Mouse (Mus musculus): ENCODE measurements around the gene Gm12355. TPM values are rescaled to one million over a fixed set of nuclear protein-coding genes. Genes with fewer than 3 reads are reported as not detected.

The Gm12355 gene
- polyA plus RNA-seq, 1 experiment = not detected

DNA sequence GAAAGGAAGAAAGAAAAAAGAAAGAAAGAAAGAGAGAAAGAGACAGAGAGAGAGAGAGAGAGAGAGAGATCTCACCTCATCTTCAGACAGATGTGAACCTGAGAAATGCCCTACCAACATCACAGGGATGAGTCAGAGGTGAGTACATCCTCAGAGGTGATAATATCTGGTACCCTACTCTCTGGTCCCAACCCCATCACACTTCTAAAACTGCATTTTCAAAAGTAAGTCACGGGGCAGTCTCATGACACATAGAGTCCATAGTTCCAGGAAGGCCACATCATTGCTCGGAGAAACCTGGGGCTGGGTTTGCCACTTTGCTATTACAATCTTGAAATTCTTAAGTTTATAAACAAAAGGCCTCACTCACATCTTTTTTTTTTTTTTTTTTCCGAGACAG, 29.5 kb downstream of the Gm12355 start:
- Histone ChIP-seq H3K27ac (ENCODE audit: insufficient read depth, low read depth, low read length) (no peak overlapping the region), H3K4me3 (ENCODE audit: insufficient read depth, low read depth, low read length) (no peak overlapping the region), H3K4me1 (ENCODE audit: control insufficient read depth, insufficient read depth, low read length) (no peaks in the 10 kb centered on the region)
- TF ChIP-seq POLR2A (IDR thresholded peaks at IDR 0.05; ENCODE audit: insufficient read depth, low read depth, low read length) = no peak
- no peak for TF ChIP-seq CTCF (IDR thresholded peaks at IDR 0.05; ENCODE audit: insufficient read depth, low read depth, low read length)
- 73% methylated on average over 3 of the region's 3 CpGs for WGBS

- no peak overlapping the region for H3K27ac ChIP-seq (ENCODE audit: insufficient read depth, low read depth, low read length)
- WGBS = 78% methylated on average over 10 of the region's 10 CpGs
- no peaks in the 10 kb centered on the region for H3K4me1 ChIP-seq (ENCODE audit: control insufficient read depth, insufficient read depth, low read length)
- TF ChIP-seq POLR2A (IDR thresholded peaks at IDR 0.05; ENCODE audit: insufficient read depth, low read depth, low read length) (no peak), CTCF (IDR thresholded peaks at IDR 0.05; ENCODE audit: insufficient read depth, low read depth, low read length) (no peak)
- H3K4me3 ChIP-seq (ENCODE audit: insufficient read depth, low read depth, low read length) = no peak overlapping the region
Measured at GRCm38 (mm10) chr11:98595473-98595872, 30.0 kb downstream of the Gm12355 start.

GRCm38 (mm10) chr11:98595021-98595420, 30.4 kb downstream of the Gm12355 start:
- H3K27ac ChIP-seq (ENCODE audit: insufficient read depth, low read depth, low read length) = no peak overlapping the region
- TF ChIP-seq POLR2A (IDR thresholded peaks at IDR 0.05; ENCODE audit: insufficient read depth, low read depth, low read length) = no peak
- no peak for TF ChIP-seq CTCF (IDR thresholded peaks at IDR 0.05; ENCODE audit: insufficient read depth, low read depth, low read length)
- H3K4me1 ChIP-seq (ENCODE audit: control insufficient read depth, insufficient read depth, low read length) = no peaks in the 10 kb centered on the region
- H3K4me3 ChIP-seq (ENCODE audit: insufficient read depth, low read depth, low read length) = no peak overlapping the region
- 71% methylated on average over 6 of the region's 6 CpGs for WGBS

- no peak overlapping the region for H3K4me3 ChIP-seq (ENCODE audit: insufficient read depth, low read depth, low read length)
- WGBS = 70% methylated on average over 19 of the region's 19 CpGs
- no peak overlapping the region for H3K27ac ChIP-seq (ENCODE audit: insufficient read depth, low read depth, low read length)
- TF ChIP-seq POLR2A (IDR thresholded peaks at IDR 0.05; ENCODE audit: insufficient read depth, low read depth, low read length) (no peak), CTCF (IDR thresholded peaks at IDR 0.05; ENCODE audit: insufficient read depth, low read depth, low read length) (no peak)
- H3K4me1 ChIP-seq (ENCODE audit: control insufficient read depth, insufficient read depth, low read length) = peaks cover 10% of the 10 kb centered on the region
Measured at GRCm38 (mm10) chr11:98590548-98591445, 34.7 kb downstream of the Gm12355 start.

- no peak for TF ChIP-seq CTCF (IDR thresholded peaks at IDR 0.05; ENCODE audit: insufficient read depth, low read depth, low read length)
- TF ChIP-seq POLR2A (IDR thresholded peaks at IDR 0.05; ENCODE audit: insufficient read depth, low read depth, low read length) = no peak
Measured at GRCm38 (mm10) chr11:98589306-98589705, 36.2 kb downstream of the Gm12355 start.

DNA sequence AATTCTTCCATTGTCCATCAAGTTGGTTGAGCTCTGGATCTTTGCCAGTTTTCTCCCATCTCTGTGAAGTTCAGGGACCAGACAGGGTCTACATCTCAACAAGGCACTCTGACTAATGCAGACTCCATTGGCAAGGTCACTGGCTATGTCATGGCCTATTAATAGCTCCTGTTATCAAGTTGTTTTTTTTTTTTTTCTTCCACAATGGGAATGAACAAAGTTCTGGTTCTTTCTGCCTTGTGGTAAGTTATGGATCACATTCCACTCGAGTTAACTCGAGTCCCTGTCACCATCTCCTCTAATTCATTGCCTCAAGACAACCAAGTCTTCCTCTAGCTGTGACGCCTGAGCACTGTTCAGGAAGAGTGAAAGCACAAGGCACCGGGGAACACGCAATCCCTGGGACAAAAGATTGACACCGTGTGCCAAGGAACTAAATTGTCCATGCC, 36.6 kb downstream of the Gm12355 start:
- Histone ChIP-seq H3K27ac (ENCODE audit: insufficient read depth, low read depth, low read length) (no peak overlapping the region), H3K4me3 (ENCODE audit: insufficient read depth, low read depth, low read length) (no peak overlapping the region), H3K4me1 (ENCODE audit: control insufficient read depth, insufficient read depth, low read length) (peaks cover 22% of the 10 kb centered on the region)
- 58% methylated on average over 6 of the region's 6 CpGs for WGBS
- no peak for TF ChIP-seq POLR2A (IDR thresholded peaks at IDR 0.05; ENCODE audit: insufficient read depth, low read depth, low read length)
- TF ChIP-seq CTCF (IDR thresholded peaks at IDR 0.05; ENCODE audit: insufficient read depth, low read depth, low read length) = no peak

More at GRCm38 (mm10) chr11:98589306-98589705, 36.2 kb downstream of the Gm12355 start:
- 85% methylated on average over 8 of the region's 8 CpGs for WGBS
- Histone ChIP-seq H3K4me3 (ENCODE audit: insufficient read depth, low read depth, low read length) (no peak overlapping the region), H3K27ac (ENCODE audit: insufficient read depth, low read depth, low read length) (no peak overlapping the region), H3K4me1 (ENCODE audit: control insufficient read depth, insufficient read depth, low read length) (peaks cover 22% of the 10 kb centered on the region)

- 13% methylated on average over 20 of the region's 20 CpGs for WGBS
- TF ChIP-seq POLR2A (IDR thresholded peaks at IDR 0.05; ENCODE audit: insufficient read depth, low read depth, low read length) (no peak), CTCF (IDR thresholded peaks at IDR 0.05; ENCODE audit: insufficient read depth, low read depth, low read length) (no peak)
- H3K4me1 ChIP-seq (ENCODE audit: control insufficient read depth, insufficient read depth, low read length) = peaks cover 22% of the 10 kb centered on the region
- H3K4me3 ChIP-seq (ENCODE audit: insufficient read depth, low read depth, low read length) = peak overlapping the region; percentile 60
- H3K27ac ChIP-seq (ENCODE audit: insufficient read depth, low read depth, low read length) = no peak overlapping the region
Measured at GRCm38 (mm10) chr11:98587684-98588546, 37.5 kb downstream of the Gm12355 start.

DNA sequence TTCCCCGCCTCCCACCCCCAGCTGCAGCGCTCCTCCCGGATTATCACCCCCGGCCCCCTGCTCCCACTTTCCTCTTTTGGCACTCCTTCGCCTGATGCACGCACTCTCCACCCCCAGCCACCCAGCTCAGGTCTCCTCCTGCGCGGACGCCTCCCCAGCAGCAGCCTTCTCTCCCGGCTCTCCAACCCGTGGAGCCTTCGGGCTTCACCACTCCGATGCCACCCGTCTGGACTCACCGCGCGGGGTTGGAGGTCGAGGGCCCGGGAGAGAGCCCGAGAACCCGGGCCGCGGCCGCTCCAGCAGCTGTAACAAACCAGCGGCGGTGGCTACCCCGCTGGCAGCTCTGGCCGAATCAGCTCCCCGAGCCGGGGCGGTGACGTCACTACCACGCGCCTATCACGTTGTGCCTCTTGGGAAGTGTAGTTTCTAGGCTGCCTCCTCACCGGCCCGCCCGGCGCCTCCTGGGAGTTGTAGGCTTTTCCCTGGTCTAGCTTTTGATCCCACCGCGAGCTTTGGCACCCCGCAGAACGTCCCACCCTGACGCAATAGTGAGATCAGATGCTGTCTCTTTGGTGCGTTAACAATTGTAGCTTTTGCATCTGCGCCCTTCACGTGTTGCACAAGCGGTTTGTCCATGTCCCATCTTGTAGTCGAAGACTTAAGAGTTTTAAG, 38.4 kb downstream of the Gm12355 start, which contains the start of gene Ormdl3:
Gene Ormdl3, minus strand, starts transcription at position 477 of the 672 bp plus-strand sequence.
- no peak for TF ChIP-seq CTCF (IDR thresholded peaks at IDR 0.05; ENCODE audit: insufficient read depth, low read depth, low read length)
- peak; percentile 86 for TF ChIP-seq POLR2A (IDR thresholded peaks at IDR 0.05; ENCODE audit: insufficient read depth, low read depth, low read length)
- Histone ChIP-seq H3K27ac (ENCODE audit: insufficient read depth, low read depth, low read length) (peak within 1 kb of the TSS; percentile 57), H3K4me1 (ENCODE audit: control insufficient read depth, insufficient read depth, low read length) (peaks cover 22% of the 10 kb centered on the region), H3K4me3 (ENCODE audit: insufficient read depth, low read depth, low read length) (peak within 1 kb of the TSS; percentile 91)
- under 1% methylated on average over 49 of the region's 49 CpGs for WGBS

Measured in olfactory bulb, adult 2 months (tissue).